Mouse (Mus musculus) CD4-positive, CD25-positive, alpha-beta regulatory T cell, adult 4 months (primary cell): ENCODE measurements around the gene 1700013G24Rik. TPM values are rescaled to one million over a fixed set of nuclear protein-coding genes. Genes with fewer than 3 reads are reported as not detected.
"Not testable (repeated sequence)": the region's sequence is repeated elsewhere in the genome, so short reads cannot be mapped to it uniquely, and the experiment has no call there.

Experiments used
- ATAC-seq: one replicate; pipeline ENCODE4 v1.8.0; 2017
- polyA plus RNA-seq, 2 experiments: library from polyadenylated mRNA; unstranded; fragments of 100-300 nt; shearing (Covaris generic); gene quantifications; one replicate each; pipeline ENCODE4 v1.2.1; 2017

The 1700013G24Rik gene
- not detected for polyA plus RNA-seq

- no peak for ATAC-seq
These were observed at the start of gene 1700013G24Rik for GRCm38 (mm10) chr4:137453234-137453767. 1700013G24Rik (plus strand) TSS chr4:137453284.

GRCm38 (mm10) chr4:137405571-137405970 lies 47.5 kb upstream of the 1700013G24Rik start:
- ATAC-seq, result no peak

- ATAC-seq, result no peak
These were observed 43.4 kb upstream of the 1700013G24Rik start, which contains the start of gene Cela3a for GRCm38 (mm10) chr4:137409691-137410090. Cela3a (minus strand) TSS chr4:137409791.

- not testable (repeated sequence) for ATAC-seq
These were observed 40.8 kb upstream of the 1700013G24Rik start for GRCm38 (mm10) chr4:137412185-137412709.

- ATAC-seq, result no peak
These were observed 38.1 kb upstream of the 1700013G24Rik start for GRCm38 (mm10) chr4:137414936-137415335.

- peak; percentile 29 for ATAC-seq
These were observed 35.1 kb upstream of the 1700013G24Rik start for GRCm38 (mm10) chr4:137417712-137418564.

- ATAC-seq, result no peak
These were observed 22.6 kb upstream of the 1700013G24Rik start, which contains the start of gene Cela3b for GRCm38 (mm10) chr4:137430502-137430901. Cela3b (minus strand) TSS chr4:137430540.

GRCm38 (mm10) chr4:137432700-137433550 lies 20.2 kb upstream of the 1700013G24Rik start:
- ATAC-seq, result not testable (repeated sequence)

GRCm38 (mm10) chr4:137436979-137437669 lies 16.0 kb upstream of the 1700013G24Rik start:
- ATAC-seq, result no peak

- no peak for ATAC-seq
These were observed 14.2 kb upstream of the 1700013G24Rik start for GRCm38 (mm10) chr4:137438842-137439241.

- no peak for ATAC-seq
These were observed 11.8 kb upstream of the 1700013G24Rik start for GRCm38 (mm10) chr4:137441332-137441731.

GRCm38 (mm10) chr4:137443625-137444024 lies 9.5 kb upstream of the 1700013G24Rik start:
- no peak for ATAC-seq

- ATAC-seq, result no peak
These were observed 7.2 kb upstream of the 1700013G24Rik start for GRCm38 (mm10) chr4:137445881-137446280.

- ATAC-seq, result no peak
These were observed 5.5 kb upstream of the 1700013G24Rik start for GRCm38 (mm10) chr4:137447363-137448196.

- no peak for ATAC-seq
These were observed 4.9 kb upstream of the 1700013G24Rik start for GRCm38 (mm10) chr4:137448197-137448596.

- no peak for ATAC-seq
These were observed 4.4 kb upstream of the 1700013G24Rik start for GRCm38 (mm10) chr4:137448641-137449040.

- no peak for ATAC-seq
These were observed 4.0 kb upstream of the 1700013G24Rik start for GRCm38 (mm10) chr4:137449132-137449531.

- no peak for ATAC-seq
These were observed 3.4 kb upstream of the 1700013G24Rik start for GRCm38 (mm10) chr4:137449715-137450114.

GRCm38 (mm10) chr4:137452190-137452589 lies 894 bp upstream of the 1700013G24Rik start:
- no peak for ATAC-seq

- ATAC-seq, result no peak
These were observed 1.5 kb downstream of the 1700013G24Rik start for GRCm38 (mm10) chr4:137454582-137454981.

GRCm38 (mm10) chr4:137456581-137456980 lies 3.5 kb downstream of the 1700013G24Rik start:
- ATAC-seq, result no peak
